Mouse (Mus musculus): ENCODE measurements around the gene Cd5l.

The Cd5l gene

DNA sequence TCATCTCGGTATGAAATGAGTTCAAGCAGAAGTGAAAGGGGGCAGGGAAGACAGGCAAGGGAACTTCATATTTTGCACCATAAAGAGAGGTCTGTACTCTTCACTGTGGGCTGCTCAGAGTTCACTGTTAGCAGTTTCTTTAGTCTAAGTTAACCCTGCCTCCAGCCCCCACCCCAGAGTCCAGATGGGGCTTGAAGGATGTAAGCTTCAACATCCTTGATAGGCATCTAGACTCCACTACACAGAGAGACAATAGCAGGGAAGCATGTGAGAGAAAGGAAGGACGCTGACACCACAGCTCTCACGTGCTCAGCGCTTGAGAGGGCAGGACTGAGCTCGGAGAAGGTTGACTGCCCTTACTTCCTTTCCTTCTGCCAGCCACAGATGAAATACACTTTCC, 43.6 kb downstream of the Cd5l start:
- in situ Hi-C loops (cut with MseI, MboI) = loop anchor here in 1 of 2 experiments (10.0 kb wide), 1 partner anchor 147 kb away; no protein-coding TSS in a partner anchor

DNA sequence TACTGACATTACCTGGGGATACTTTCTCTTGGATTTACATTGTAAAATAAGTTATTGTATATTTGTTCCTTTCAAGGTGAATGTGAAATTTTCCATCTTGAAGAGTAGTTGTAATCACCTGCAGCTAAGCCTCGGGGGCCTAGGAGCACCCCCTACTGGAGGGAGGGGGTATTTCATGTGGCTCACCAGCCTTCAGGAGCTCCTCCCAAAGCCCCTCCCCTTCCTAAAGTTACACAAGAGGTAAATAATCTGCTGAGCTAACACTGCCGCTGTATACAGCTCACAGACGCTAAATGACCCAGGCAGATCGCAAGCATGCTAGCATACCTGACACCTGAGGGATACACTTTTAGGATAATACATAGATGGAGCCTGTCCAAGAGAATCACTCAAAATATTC, 50.5 kb downstream of the Cd5l start:
- in situ Hi-C loops (cut with MseI, MboI) = loop anchor here in 1 of 2 experiments (10.0 kb wide), 1 partner anchor 153 kb away; no protein-coding TSS in a partner anchor

DNA sequence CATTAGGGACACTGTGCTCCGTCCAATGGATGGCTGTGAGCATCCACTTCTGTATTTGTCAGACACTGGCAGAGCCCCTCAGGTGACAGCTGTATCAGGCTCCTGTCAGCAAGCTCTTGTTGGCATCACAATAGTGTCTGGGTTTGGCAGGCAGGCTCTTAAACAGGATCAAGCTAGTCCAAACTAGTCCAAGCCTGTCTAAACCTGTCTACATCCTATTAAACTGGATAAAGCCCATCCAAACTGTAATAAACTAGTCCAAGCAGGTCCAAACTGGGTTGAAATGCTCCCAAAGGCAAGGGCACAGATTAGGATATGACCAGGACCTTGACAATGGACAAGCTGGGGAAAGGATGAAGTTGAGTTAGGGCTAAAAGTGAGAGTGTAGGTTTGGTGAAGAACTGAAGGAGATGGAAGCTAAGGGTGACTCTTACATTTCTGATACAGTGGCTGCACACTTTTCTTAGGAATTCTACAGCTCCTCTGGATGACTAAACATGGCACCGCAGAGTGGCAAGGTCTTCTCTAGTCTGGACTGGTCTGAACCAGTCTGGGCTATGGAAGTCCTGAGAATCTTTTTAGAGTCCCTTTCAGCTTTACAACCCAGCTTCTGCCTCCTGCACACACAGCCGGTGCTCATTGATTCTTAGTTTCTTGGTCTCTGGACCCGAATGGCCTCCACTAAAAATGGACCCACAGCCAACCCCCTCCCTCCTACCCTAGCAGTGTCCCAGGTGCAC, 51.7 kb downstream of the Cd5l start:
- in situ Hi-C loops (cut with MseI, MboI) = loop anchor here in 1 of 2 experiments (10.0 kb wide), 1 partner anchor 155 kb away; no protein-coding TSS in a partner anchor

DNA sequence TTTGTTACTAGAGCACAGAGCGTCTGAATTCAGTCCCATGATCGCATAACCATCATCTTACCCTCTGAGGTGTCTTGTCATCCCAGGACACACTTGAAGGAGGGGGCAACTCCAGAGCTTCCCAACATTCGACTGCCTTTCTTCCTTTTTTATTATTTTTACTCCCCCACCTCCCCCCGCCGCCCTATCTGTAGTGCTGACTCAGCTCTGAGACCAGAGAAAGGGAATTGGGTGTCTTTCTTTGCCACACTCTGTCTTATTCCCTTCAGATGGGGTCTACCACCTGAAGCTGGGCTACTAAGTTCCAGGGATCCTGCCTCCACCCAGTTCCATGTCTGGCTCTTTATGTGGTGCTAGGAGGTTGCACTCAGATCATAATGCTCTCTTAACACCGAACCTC, 52.9 kb downstream of the Cd5l start:
- in situ Hi-C loops (cut with MseI, MboI) = loop anchor here (5.0 kb wide), 1 partner anchor 87 kb away; no protein-coding TSS in a partner anchor

DNA sequence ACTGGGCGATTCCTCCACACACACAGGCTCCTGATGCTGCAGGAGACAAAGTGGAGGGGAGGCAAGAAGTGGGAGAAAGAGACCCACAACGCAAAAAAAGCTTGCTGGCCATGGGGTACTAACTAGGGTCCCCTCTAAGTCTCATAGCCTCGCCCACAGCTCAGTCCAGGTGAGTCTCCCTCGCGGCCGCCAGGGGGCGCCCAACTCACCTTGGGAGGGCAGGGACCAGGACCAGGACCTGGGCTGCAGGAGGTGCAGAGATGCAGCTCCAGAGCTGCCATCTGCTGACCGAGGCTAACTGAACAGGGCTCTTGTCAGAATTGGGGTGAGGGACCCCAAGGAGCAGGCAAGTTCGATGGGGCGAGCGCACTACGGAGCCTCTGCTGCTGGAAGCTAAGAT, 53.5 kb downstream of the Cd5l start:
- in situ Hi-C loops (cut with MseI, MboI) = loop anchor here (5.0 kb wide), 1 partner anchor 86 kb away; no protein-coding TSS in a partner anchor

DNA sequence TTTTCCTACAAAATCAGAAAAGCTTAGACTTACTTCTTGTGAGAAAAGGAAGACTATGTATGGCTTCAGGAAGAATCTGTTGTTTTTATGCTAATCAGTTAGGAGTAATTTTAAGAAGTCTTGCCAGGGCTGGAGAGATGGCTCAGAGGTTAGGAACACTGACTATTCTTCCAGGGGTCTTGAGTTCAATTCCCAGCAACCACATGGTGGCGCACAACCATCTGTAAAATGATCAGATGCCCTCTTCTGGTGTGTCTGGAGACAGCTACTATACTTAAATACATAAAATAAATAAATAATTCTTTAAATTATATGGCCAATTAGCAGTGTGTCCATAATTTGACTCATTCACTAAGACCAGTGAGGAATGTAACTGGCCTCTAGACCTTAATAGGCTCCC, 63.0 kb downstream of the Cd5l start:
- in situ Hi-C loops (cut with MseI, MboI) = no loop called here

Data from mouse trophoblast stem cell (cell line).